Mouse (Mus musculus) cerebellum, adult 2 months (tissue): ENCODE results near the gene Chchd6. TPM values are rescaled to one million over a fixed set of nuclear protein-coding genes. Genes with fewer than 3 reads are reported as not detected.

Experiments used
- DNase-seq, 2 experiments: peaks; one replicate each; pipeline ENCODE4 v3.0.0; 2021
- H3K27ac ChIP-seq: fragments of 200-500 bp; 2 replicates; pipeline ENCODE4 v1.5.1; 2012; ENCODE audit warnings: low read length, control low read depth, inconsistent platforms; ENCODE audit not compliant: insufficient read depth
- H3K27me3 ChIP-seq: fragments of 200-500 bp; 2 replicates; pipeline ENCODE4 v1.6.1; 2012; ENCODE audit warnings: inconsistent platforms, mild to moderate bottlenecking, low read length, moderate library complexity; ENCODE audit not compliant: control insufficient read depth, insufficient read depth
- H3K4me1 ChIP-seq: fragments of 200-500 bp; 2 replicates; pipeline ENCODE4 v1.6.1; 2011; ENCODE audit warnings: low read length; ENCODE audit not compliant: control insufficient read depth, insufficient read depth
- H3K4me3 ChIP-seq: fragments of 200-500 bp; replicated peaks from 2 replicates; pipeline ENCODE3; 2011; ENCODE audit warnings: mild to moderate bottlenecking, low read depth, low read length, control low read depth; ENCODE audit not compliant: insufficient read depth
- CTCF ChIP-seq: fragments of 200-500 bp; IDR thresholded peaks from 2 replicates; pipeline ENCODE4 v1.5.1; 2011; ENCODE audit warnings: low read depth, mild to moderate bottlenecking, control low read depth, low read length, moderate library complexity, borderline replicate concordance; ENCODE audit not compliant: insufficient read depth
- POLR2A ChIP-seq: fragments of 200-500 bp; IDR thresholded peaks from 2 replicates; pipeline ENCODE4 v1.6.1; 2011; ENCODE audit warnings: low read length, control low read depth, borderline replicate concordance; ENCODE audit not compliant: insufficient read depth
- WGBS: fragments of 180-500 bp; shearing (Covaris S2); methylation state at CpG from one replicate; pipeline ENCODE4 v1.1.7; 2018; 5-methylcytosine and 5-hydroxymethylcytosine counted together
- polyA plus RNA-seq: library from polyadenylated mRNA; depleted of rRNA; stranded (reverse); fragments of >200 nt; gene quantifications from 2 replicates; pipeline ENCODE4 v1.2.3, GENCODE M21; 2012

Gene Chchd6
- polyA plus RNA-seq, 1 experiment: 104 TPM

DNA sequence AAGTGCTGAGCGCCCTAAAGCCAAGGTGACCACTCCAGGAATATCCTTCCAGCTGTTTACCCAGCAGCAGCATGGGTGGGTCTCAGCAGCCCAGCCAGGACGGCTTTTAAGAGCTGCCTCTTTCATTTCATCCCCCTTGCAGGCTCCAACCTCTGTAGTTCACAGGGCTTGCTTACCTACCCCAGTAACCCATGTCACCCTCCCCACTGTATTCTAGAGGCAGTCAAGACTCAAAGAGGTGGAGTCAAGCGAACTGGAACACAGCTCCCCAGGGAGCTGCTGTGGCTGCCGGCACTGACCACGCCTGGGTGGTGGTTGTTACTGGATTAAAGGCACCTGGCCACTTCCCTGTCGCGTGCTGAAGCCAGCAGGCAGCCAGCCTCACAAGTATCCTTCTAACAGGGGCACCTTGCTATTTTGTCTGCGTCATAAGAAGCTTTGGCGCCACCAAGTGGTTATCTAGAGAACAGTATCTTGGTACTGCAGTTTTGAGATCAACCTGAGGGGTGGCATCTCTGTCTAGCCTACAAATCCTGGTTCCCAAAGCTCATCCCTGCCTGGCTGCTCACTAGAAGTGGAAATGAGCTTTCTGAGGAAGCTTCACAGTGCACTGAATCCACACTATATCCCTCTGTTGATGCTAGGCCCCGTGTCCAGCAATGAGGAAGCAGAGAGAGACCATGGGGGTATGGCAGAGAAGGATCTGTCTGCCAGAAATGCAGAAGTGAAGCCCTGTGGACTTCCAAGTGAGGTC is 36.5 kb upstream of the Chchd6 start:
- no peaks in the 10 kb centered on the region for H3K4me1 ChIP-seq
- H3K27me3 ChIP-seq: no peaks in the 10 kb centered on the region
- TF ChIP-seq CTCF (peak; percentile 75; the same call in 1 of the 2 replicates), POLR2A (no peak)
- peak; percentile 79 for DNase-seq
- 17% methylated on average over 10 of the region's 10 CpGs for WGBS
- peak overlapping the region; percentile 2 for H3K4me3 ChIP-seq
- H3K27ac ChIP-seq: no peak overlapping the region

DNA sequence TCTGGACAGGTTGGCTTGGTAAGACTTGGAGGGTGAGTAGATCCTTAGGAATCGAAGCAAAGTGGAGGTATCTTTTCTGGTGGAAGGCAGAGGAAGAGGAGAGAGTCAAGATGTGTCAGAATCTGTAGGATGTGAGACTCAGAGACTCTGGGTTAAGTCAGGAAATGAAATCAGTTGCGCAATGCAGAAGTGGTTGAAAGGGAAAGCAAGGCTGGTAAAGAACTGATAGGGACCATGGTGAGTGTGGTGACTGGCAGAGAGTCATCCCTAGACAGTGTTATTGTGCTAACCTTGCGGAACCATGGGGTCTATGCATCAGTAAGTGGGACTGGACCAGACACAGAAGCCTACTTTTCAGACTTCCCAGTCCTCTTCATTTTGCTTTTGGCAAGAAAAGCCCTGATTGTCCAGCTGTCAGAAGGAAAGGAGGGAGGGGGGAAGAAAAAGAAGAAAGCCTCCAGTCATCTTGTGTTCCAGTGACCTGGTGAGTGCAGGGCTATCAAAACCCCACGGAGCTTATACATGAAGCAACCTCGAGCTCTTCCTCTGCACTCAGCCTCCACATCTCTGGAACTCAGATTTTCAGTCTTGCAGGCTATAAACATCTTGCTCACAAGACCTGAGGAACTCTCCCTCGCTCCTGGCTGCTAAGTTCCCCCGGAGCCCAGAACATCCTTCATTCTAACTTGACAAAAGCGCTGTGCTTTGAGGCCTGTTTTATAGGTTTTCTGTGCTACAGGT is 32.8 kb upstream of the Chchd6 start:
- H3K27ac ChIP-seq: no peak overlapping the region
- DNase-seq: no peak
- TF ChIP-seq POLR2A (no peak), CTCF (no peak)
- H3K4me3 ChIP-seq: no peak overlapping the region
- H3K4me1 ChIP-seq: no peaks in the 10 kb centered on the region
- no peaks in the 10 kb centered on the region for H3K27me3 ChIP-seq
- WGBS: 66% methylated on average over 8 of the region's 8 CpGs

- H3K27ac ChIP-seq: no peak overlapping the region
- DNase-seq: no peak
- H3K4me1 ChIP-seq: no peaks in the 10 kb centered on the region
- no peak for TF ChIP-seq CTCF
- no peak for TF ChIP-seq POLR2A
- no peak overlapping the region for H3K4me3 ChIP-seq
- 85% methylated on average over 3 of the region's 3 CpGs for WGBS
- H3K27me3 ChIP-seq: no peaks in the 10 kb centered on the region
Measured at GRCm38 (mm10) chr6:89622647-89623046, 27.2 kb upstream of the Chchd6 start.

GRCm38 (mm10) chr6:89615373-89615755 is 19.9 kb upstream of the Chchd6 start:
- peaks cover 5% of the 10 kb centered on the region for H3K4me1 ChIP-seq
- H3K27me3 ChIP-seq: no peaks in the 10 kb centered on the region
- H3K4me3 ChIP-seq: no peak overlapping the region
- WGBS: 47% methylated on average over 7 of the region's 7 CpGs
- H3K27ac ChIP-seq: no peak overlapping the region
- TF ChIP-seq POLR2A: no peak
- TF ChIP-seq CTCF: no peak
- DNase-seq: no peak

GRCm38 (mm10) chr6:89614596-89615372 is 19.3 kb upstream of the Chchd6 start:
- WGBS: 77% methylated on average over 7 of the region's 7 CpGs
- TF ChIP-seq POLR2A: no peak
- no peak for TF ChIP-seq CTCF
- Histone ChIP-seq H3K27ac (no peak overlapping the region), H3K4me3 (no peak overlapping the region), H3K4me1 (peaks cover 5% of the 10 kb centered on the region), H3K27me3 (no peaks in the 10 kb centered on the region)
- DNase-seq: no peak

- no peak for DNase-seq
- WGBS: 27% methylated on average over 2 of the region's 2 CpGs
- TF ChIP-seq CTCF: no peak
- no peak for TF ChIP-seq POLR2A
- Histone ChIP-seq H3K27me3 (no peaks in the 10 kb centered on the region), H3K4me1 (peaks cover 5% of the 10 kb centered on the region), H3K27ac (no peak overlapping the region), H3K4me3 (no peak overlapping the region)
Measured at GRCm38 (mm10) chr6:89614107-89614471, 18.6 kb upstream of the Chchd6 start.

DNA sequence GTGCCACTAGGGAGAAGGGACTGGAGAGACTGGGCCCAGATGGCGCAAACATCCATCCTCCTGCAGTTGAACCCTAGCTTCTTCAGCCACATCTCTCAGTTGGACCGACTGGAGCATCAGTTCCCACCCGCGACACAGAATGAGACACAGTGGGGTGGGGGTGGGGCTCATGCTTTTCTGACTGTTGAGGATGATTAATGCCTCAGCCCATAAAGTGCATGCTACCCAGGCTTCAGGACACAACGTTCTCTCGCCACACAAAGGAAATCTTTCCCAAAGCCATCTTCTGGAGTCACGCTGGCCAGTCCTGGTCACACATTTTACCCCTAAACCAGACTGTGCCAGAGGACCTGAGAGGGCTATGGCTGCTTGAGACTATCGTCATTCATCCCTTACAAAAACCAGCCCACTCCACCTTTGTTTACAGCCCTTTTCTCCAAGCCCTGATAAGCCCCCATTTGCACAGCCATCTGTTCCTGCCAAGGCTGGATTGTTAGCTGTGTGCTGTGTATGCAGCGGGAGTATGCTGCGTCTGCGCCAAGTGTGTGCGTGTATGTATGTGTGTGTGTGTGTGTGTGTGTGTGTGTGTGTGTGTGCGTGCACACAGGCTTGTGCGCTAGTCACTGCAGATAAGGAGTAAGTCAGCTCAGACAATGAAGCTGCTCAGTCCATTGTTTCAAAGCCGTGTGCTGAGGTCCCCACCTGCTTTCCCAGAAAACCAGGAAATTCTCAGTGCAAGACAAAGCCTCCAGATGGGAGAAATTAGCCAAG is 18.1 kb upstream of the Chchd6 start:
- no peak overlapping the region for H3K4me3 ChIP-seq
- no peak for DNase-seq
- no peaks in the 10 kb centered on the region for H3K27me3 ChIP-seq
- TF ChIP-seq CTCF (no peak), POLR2A (no peak)
- H3K27ac ChIP-seq: no peak overlapping the region
- H3K4me1 ChIP-seq: peaks cover 5% of the 10 kb centered on the region
- WGBS: 41% methylated on average over 15 of the region's 15 CpGs
